In genomic region chr13:55429226-55429888, GRCm38 (mm10) we compare ENCODE assay signal across 9 mouse cellular contexts. TPM values are rescaled to one million over a fixed set of nuclear protein-coding genes. Genes with fewer than 3 reads are reported as not detected.
DNase-seq lines count a peak whose midpoint lies in the region; ATAC-seq and TF ChIP-seq lines count a peak whose summit lies in the region.
"Had no signal": no experiment of that assay in that cellular context is flagged by ENCODE, and none has a peak within 500 bp of the region (broad histone marks: within the 10 kb centered on the region; RNA-seq: fewer than 3 reads in every experiment).

No protein-coding gene starts in this region.

- H3K27ac ChIP-seq in bone marrow macrophage, adult 2 months (ENCODE audit: insufficient read depth, low read depth, low read length) = peak overlapping the region; percentile 75
- no peak overlapping the region for H3K27ac ChIP-seq in midbrain, postnatal 0 days (ENCODE audit: low read depth, low read length)
- no peak overlapping the region for H3K27ac ChIP-seq in midbrain, embryonic 14.5 days (replicated peaks; ENCODE audit: low read depth, low read length)

- DNase-seq in adipocyte (ENCODE audit: low spot score) = peak; percentile 37
- DNase-seq in kidney, postnatal 14 days = peak; percentile 75
- peak; percentile 73 to 77 for DNase-seq in monocyte, adult 2 months (ENCODE audit: low read depth in 1 of 2, low spot score in 2 of 2)
- DNase-seq in layer of hippocampus, adult 9-11 months = no peak
- no peak for DNase-seq in midbrain, postnatal 0 days (ENCODE audit: low spot score)
- no peak for DNase-seq in midbrain, embryonic 14.5 days
- DNase-seq: forebrain, postnatal 0 days had no signal

- no peaks in the 10 kb centered on the region for H3K36me3 ChIP-seq in midbrain, postnatal 0 days (ENCODE audit: insufficient read depth, low read length)
- no peaks in the 10 kb centered on the region for H3K36me3 ChIP-seq in midbrain, embryonic 14.5 days (ENCODE audit: control insufficient read depth, insufficient read depth, low read length)

- no peak for TF ChIP-seq CTCF in bone marrow macrophage, adult 2 months (IDR thresholded peaks at IDR 0.05; ENCODE audit: low read depth, low read length)
- TF ChIP-seq CTCF in midbrain, postnatal 0 days (IDR thresholded peaks at IDR 0.05) = no peak

- no peak for ATAC-seq in midbrain, postnatal 0 days (ENCODE audit: low FRiP score)
- ATAC-seq in midbrain, embryonic 14.5 days (ENCODE audit: low FRiP score, low TSS enrichment) = no peak
- ATAC-seq: activated CD4-positive, CD25-positive, alpha-beta regulatory T cell, adult 4 months; forebrain, postnatal 0 days had no signal

- peak overlapping the region; percentile 7 for H3K4me3 ChIP-seq in bone marrow macrophage, adult 2 months (ENCODE audit: insufficient read depth, low read length)
- H3K4me3 ChIP-seq in midbrain, postnatal 0 days (ENCODE audit: low read depth, low read length) = no peak overlapping the region
- no peak overlapping the region for H3K4me3 ChIP-seq in midbrain, embryonic 14.5 days (replicated peaks; ENCODE audit: low read depth, low read length)

- peaks cover 39% of the 10 kb centered on the region for H3K4me1 ChIP-seq in bone marrow macrophage, adult 2 months (ENCODE audit: control insufficient read depth, insufficient read depth, low read length)
- H3K4me1 ChIP-seq in midbrain, postnatal 0 days (ENCODE audit: insufficient read depth, low read length) = no peaks in the 10 kb centered on the region
- no peaks in the 10 kb centered on the region for H3K4me1 ChIP-seq in midbrain, embryonic 14.5 days (ENCODE audit: control insufficient read depth, insufficient read depth, low read length)

- H3K9me3 ChIP-seq in midbrain, postnatal 0 days (ENCODE audit: low read length) = no peaks in the 10 kb centered on the region
- no peaks in the 10 kb centered on the region for H3K9me3 ChIP-seq in midbrain, embryonic 14.5 days (ENCODE audit: control insufficient read depth, low read length)

- H3K27me3 ChIP-seq in midbrain, postnatal 0 days (ENCODE audit: insufficient read depth, low read length) = no peaks in the 10 kb centered on the region
- no peaks in the 10 kb centered on the region for H3K27me3 ChIP-seq in midbrain, embryonic 14.5 days (ENCODE audit: control insufficient read depth, insufficient read depth, low read length)

- H3K4me2 ChIP-seq in midbrain, postnatal 0 days (ENCODE audit: low read depth, low read length, poor library complexity, severe bottlenecking) = no peak overlapping the region
- no peak overlapping the region for H3K4me2 ChIP-seq in midbrain, embryonic 14.5 days (ENCODE audit: low read length)

- no peak for TF ChIP-seq POLR2A in bone marrow macrophage, adult 2 months (IDR thresholded peaks at IDR 0.05; ENCODE audit: borderline replicate concordance, low read depth, low read length)

- 75% methylated on average over 12 of the region's 12 CpGs for WGBS in midbrain, postnatal 0 days
- WGBS in midbrain, embryonic 14.5 days = 81% methylated on average over 12 of the region's 12 CpGs

- no peak overlapping the region for H3K9ac ChIP-seq in midbrain, postnatal 0 days (replicated peaks; ENCODE audit: low read length, poor library complexity, severe bottlenecking)
- H3K9ac ChIP-seq in midbrain, embryonic 14.5 days (replicated peaks; ENCODE audit: low read length) = no peak overlapping the region
- H3K9ac ChIP-seq: forebrain, postnatal 0 days had no signal

RNA-seq across cellular contexts. Expression of gene F12, which starts 2.8 kb away (rescaled TPM):
- polyA plus RNA-seq in bone marrow macrophage, adult 2 months (2012; ENCODE audit: insufficient read depth, insufficient read length, missing spikeins) = not detected in 2 replicates
- total RNA-seq in midbrain, postnatal 0 days (2014; rRNA removed) = not detected in 2 replicates
- polyA plus RNA-seq in midbrain, postnatal 0 days (2015; fragmentation: Nextera tagmentation; extraction: Ambion mirVana) = 0.43 and 0.49 TPM in 2 replicates
- polyA plus RNA-seq in midbrain, embryonic 14.5 days (2014; fragmentation: Nextera tagmentation; extraction: Ambion mirVana) = not detected in 2 replicates
- total RNA-seq: forebrain, postnatal 0 days had no signal
- polyA plus RNA-seq: activated CD4-positive, CD25-positive, alpha-beta regulatory T cell, adult 4 months had no signal

RNA-seq across cellular contexts. Expression of gene Pfn3, which starts 14.3 kb away (rescaled TPM):
- not detected in 2 replicates for polyA plus RNA-seq in bone marrow macrophage, adult 2 months (2012; ENCODE audit: insufficient read depth, insufficient read length, missing spikeins)
- total RNA-seq in midbrain, postnatal 0 days (2014; rRNA removed) = 0.71 TPM in 1 of 2 replicates, not detected in the other
- 1.5 and 1.6 TPM in 2 replicates for polyA plus RNA-seq in midbrain, postnatal 0 days (2015; fragmentation: Nextera tagmentation; extraction: Ambion mirVana)
- 0.59 TPM in 1 of 2 replicates, not detected in the other for polyA plus RNA-seq in midbrain, embryonic 14.5 days (2014; fragmentation: Nextera tagmentation; extraction: Ambion mirVana)
- total RNA-seq: forebrain, postnatal 0 days had no signal
- polyA plus RNA-seq: activated CD4-positive, CD25-positive, alpha-beta regulatory T cell, adult 4 months had no signal

RNA-seq across cellular contexts. Expression of gene Grk6, which starts 15.5 kb away (rescaled TPM):
- 42.1 and 43.0 TPM in 2 replicates for polyA plus RNA-seq in bone marrow macrophage, adult 2 months (2012; ENCODE audit: insufficient read depth, insufficient read length, missing spikeins)
- 70.4 and 71.9 TPM in 2 replicates for total RNA-seq in midbrain, postnatal 0 days (2014; rRNA removed)
- polyA plus RNA-seq in midbrain, postnatal 0 days (2015; fragmentation: Nextera tagmentation; extraction: Ambion mirVana) = 35.5 and 35.8 TPM in 2 replicates
- polyA plus RNA-seq in midbrain, embryonic 14.5 days (2014; fragmentation: Nextera tagmentation; extraction: Ambion mirVana) = 41.8 and 44.0 TPM in 2 replicates

RNA-seq across cellular contexts. Expression of gene Slc34a1, which starts 31.4 kb away (rescaled TPM):
- not detected in 2 replicates for polyA plus RNA-seq in bone marrow macrophage, adult 2 months (2012; ENCODE audit: insufficient read depth, insufficient read length, missing spikeins)
- not detected in 2 replicates for total RNA-seq in midbrain, postnatal 0 days (2014; rRNA removed)
- polyA plus RNA-seq in midbrain, postnatal 0 days (2015; fragmentation: Nextera tagmentation; extraction: Ambion mirVana) = 0.04 TPM in 1 of 2 replicates, not detected in the other
- not detected in 2 replicates for polyA plus RNA-seq in midbrain, embryonic 14.5 days (2014; fragmentation: Nextera tagmentation; extraction: Ambion mirVana)
- polyA plus RNA-seq: activated CD4-positive, CD25-positive, alpha-beta regulatory T cell, adult 4 months; forebrain, postnatal 0 days had no signal

RNA-seq across cellular contexts. Expression of gene Prr7, which starts 34.7 kb away (rescaled TPM):
- polyA plus RNA-seq in bone marrow macrophage, adult 2 months (2012; ENCODE audit: insufficient read depth, insufficient read length, missing spikeins) = not detected in 2 replicates
- 101 and 131 TPM in 2 replicates for total RNA-seq in midbrain, postnatal 0 days (2014; rRNA removed)
- 6.6 and 8.1 TPM in 2 replicates for polyA plus RNA-seq in midbrain, postnatal 0 days (2015; fragmentation: Nextera tagmentation; extraction: Ambion mirVana)
- 7.0 and 34.3 TPM in 2 replicates for polyA plus RNA-seq in midbrain, embryonic 14.5 days (2014; fragmentation: Nextera tagmentation; extraction: Ambion mirVana)
- polyA plus RNA-seq: activated CD4-positive, CD25-positive, alpha-beta regulatory T cell, adult 4 months had no signal

Comparison
In these comparisons a context has a peak if more than half of its experiments do, and no peak if none do; other contexts are left out.
1. DNase-seq: peak in adipocyte (single experiment), kidney, postnatal 14 days (single experiment) and monocyte, adult 2 months (2 of 2); none in layer of hippocampus, adult 9-11 months (single experiment), midbrain, postnatal 0 days (single experiment) and midbrain, embryonic 14.5 days (single experiment).